15 mouse cellular contexts compared by ENCODE assay signal in the genomic region with DNA sequence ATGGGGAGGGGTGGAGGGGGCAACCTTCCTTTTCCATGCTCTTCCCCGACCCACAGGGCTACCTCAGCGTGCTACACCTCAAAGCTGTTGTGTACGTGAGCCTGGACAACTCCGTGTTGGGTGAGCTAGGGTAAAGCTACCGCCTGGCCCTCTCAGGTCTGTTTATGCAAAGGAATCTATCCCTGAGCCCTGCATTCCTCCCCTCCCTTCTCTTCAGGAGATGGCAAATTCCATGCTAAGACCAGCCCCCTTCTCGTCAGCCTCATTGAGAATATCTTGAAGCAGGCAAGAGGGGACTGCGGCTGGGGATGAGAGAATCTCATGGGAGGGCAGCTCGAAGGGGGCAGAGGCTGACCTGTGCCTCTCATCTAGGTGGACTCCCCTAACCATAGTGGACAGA. TPM values are rescaled to one million over a fixed set of nuclear protein-coding genes. Genes with fewer than 3 reads are reported as not detected.
DNase-seq lines count a peak whose midpoint lies in the region; ATAC-seq and TF ChIP-seq lines count a peak whose summit lies in the region.
"Had no signal": no experiment of that assay in that cellular context is flagged by ENCODE, and none has a peak within 500 bp of the region (broad histone marks: within the 10 kb centered on the region; RNA-seq: fewer than 3 reads in every experiment).

No protein-coding gene starts in this region.

- H3K27ac ChIP-seq in forebrain, embryonic 13.5 days, result no peak overlapping the region
- no peak overlapping the region for H3K27ac ChIP-seq in forebrain, embryonic 11.5 days (ENCODE audit: low read depth, low read length)
- H3K27ac ChIP-seq in neural tube, embryonic 12.5 days, result no peak overlapping the region
- no peak overlapping the region for H3K27ac ChIP-seq in limb, embryonic 14.5 days (replicated peaks; ENCODE audit: low read depth, low read length)
- H3K27ac ChIP-seq in neural tube, embryonic 15.5 days (replicated peaks), result peak overlapping the region; percentile 82
- H3K27ac ChIP-seq: heart, embryonic 15.5 days had no signal

- peaks cover 12% of the 10 kb centered on the region for H3K4me1 ChIP-seq in forebrain, embryonic 13.5 days
- no peaks in the 10 kb centered on the region for H3K4me1 ChIP-seq in forebrain, embryonic 11.5 days (replicated peaks; ENCODE audit: control insufficient read depth, insufficient read depth, low read length)
- no peaks in the 10 kb centered on the region for H3K4me1 ChIP-seq in neural tube, embryonic 12.5 days
- no peaks in the 10 kb centered on the region for H3K4me1 ChIP-seq in limb, embryonic 14.5 days (ENCODE audit: control insufficient read depth, insufficient read depth, low read length)
- H3K4me1 ChIP-seq in neural tube, embryonic 15.5 days, result peaks cover 17% of the 10 kb centered on the region

- peak overlapping the region; percentile 65; the same call in 1 of the 2 replicates for H3K4me2 ChIP-seq in forebrain, embryonic 13.5 days
- no peak overlapping the region for H3K4me2 ChIP-seq in forebrain, embryonic 11.5 days (ENCODE audit: low read depth, low read length, severe bottlenecking)
- H3K4me2 ChIP-seq in neural tube, embryonic 12.5 days (replicated peaks), result peak overlapping the region; percentile 60
- H3K4me2 ChIP-seq in limb, embryonic 14.5 days (replicated peaks; ENCODE audit: low read depth, low read length, severe bottlenecking), result no peak overlapping the region; the same call in 1 of the 2 replicates
- peak overlapping the region; percentile 63 for H3K4me2 ChIP-seq in neural tube, embryonic 15.5 days

- H3K36me3 ChIP-seq in forebrain, embryonic 13.5 days (ENCODE audit: poor library complexity, severe bottlenecking), result no peaks in the 10 kb centered on the region
- H3K36me3 ChIP-seq in forebrain, embryonic 11.5 days (ENCODE audit: control insufficient read depth, insufficient read depth, low read length), result no peaks in the 10 kb centered on the region
- H3K36me3 ChIP-seq in neural tube, embryonic 12.5 days, result no peaks in the 10 kb centered on the region
- no peaks in the 10 kb centered on the region for H3K36me3 ChIP-seq in limb, embryonic 14.5 days (ENCODE audit: control insufficient read depth, insufficient read depth, low read length)
- no peaks in the 10 kb centered on the region for H3K36me3 ChIP-seq in neural tube, embryonic 15.5 days
- H3K36me3 ChIP-seq: heart, embryonic 15.5 days had no signal

- DNase-seq in forebrain, embryonic 11.5 days (ENCODE audit: low spot score), result no peak
- no peak for DNase-seq in neural tube, embryonic 10.5 days (ENCODE audit: extremely low spot score, low spot score)
- no peak for DNase-seq in limb, embryonic 14.5 days (ENCODE audit: low spot score)
- DNase-seq in adipocyte (ENCODE audit: low spot score), result no peak
- DNase-seq: cerebellum, adult 9-10 months; kidney, adult 11 months; left cerebral cortex, postnatal 4 days; liver, postnatal 0 days; thymus, postnatal 36 days had no signal

- no peak for TF ChIP-seq POLR2A in limb, embryonic 14.5 days (IDR thresholded peaks at IDR 0.05; ENCODE audit: borderline replicate concordance, extremely low read depth, insufficient read depth, insufficient read length)

- H3K9me3 ChIP-seq in forebrain, embryonic 13.5 days (replicated peaks), result no peaks in the 10 kb centered on the region
- no peaks in the 10 kb centered on the region for H3K9me3 ChIP-seq in forebrain, embryonic 11.5 days (ENCODE audit: control insufficient read depth, low read length)
- H3K9me3 ChIP-seq in neural tube, embryonic 12.5 days, result no peaks in the 10 kb centered on the region
- no peaks in the 10 kb centered on the region for H3K9me3 ChIP-seq in limb, embryonic 14.5 days (ENCODE audit: control insufficient read depth, low read length)
- H3K9me3 ChIP-seq in neural tube, embryonic 15.5 days (replicated peaks), result no peaks in the 10 kb centered on the region
- H3K9me3 ChIP-seq: heart, embryonic 15.5 days had no signal

- peaks cover 13% of the 10 kb centered on the region for H3K27me3 ChIP-seq in forebrain, embryonic 13.5 days
- H3K27me3 ChIP-seq in forebrain, embryonic 11.5 days (ENCODE audit: control insufficient read depth, insufficient read depth, low read length), result peaks cover 3% of the 10 kb centered on the region; the same call in 1 of the 2 replicates
- peaks cover 14% of the 10 kb centered on the region for H3K27me3 ChIP-seq in neural tube, embryonic 12.5 days (replicated peaks)
- H3K27me3 ChIP-seq in limb, embryonic 14.5 days (ENCODE audit: control insufficient read depth, insufficient read depth, low read length), result peaks cover 19% of the 10 kb centered on the region
- no peaks in the 10 kb centered on the region for H3K27me3 ChIP-seq in neural tube, embryonic 15.5 days (replicated peaks)

- WGBS in forebrain, embryonic 13.5 days, result 40% methylated on average over 8 of the region's 8 CpGs
- 42% methylated on average over 8 of the region's 8 CpGs for WGBS in forebrain, embryonic 11.5 days
- 44% methylated on average over 8 of the region's 8 CpGs for WGBS in neural tube, embryonic 12.5 days
- WGBS in limb, embryonic 14.5 days, result 39% methylated on average over 8 of the region's 8 CpGs
- 48% methylated on average over 8 of the region's 8 CpGs for WGBS in neural tube, embryonic 15.5 days

- no peak overlapping the region for H3K4me3 ChIP-seq in forebrain, embryonic 13.5 days
- H3K4me3 ChIP-seq in forebrain, embryonic 11.5 days (ENCODE audit: low read depth, low read length), result no peak overlapping the region
- no peak overlapping the region for H3K4me3 ChIP-seq in neural tube, embryonic 12.5 days
- H3K4me3 ChIP-seq in limb, embryonic 14.5 days (replicated peaks; ENCODE audit: low read length), result 0 out of 2 replicates have a peak overlapping the region, but pooled peaks have one; percentile 35
- peak overlapping the region; percentile 42; the same call in 1 of the 2 replicates for H3K4me3 ChIP-seq in neural tube, embryonic 15.5 days (replicated peaks)

- ATAC-seq in forebrain, embryonic 13.5 days, result no peak
- ATAC-seq in forebrain, embryonic 11.5 days (replicated peaks; ENCODE audit: low FRiP score), result no peak
- no peak for ATAC-seq in neural tube, embryonic 12.5 days (ENCODE audit: low FRiP score, low read depth)
- ATAC-seq in limb, embryonic 14.5 days (ENCODE audit: low FRiP score, low read depth), result no peak
- ATAC-seq in neural tube, embryonic 15.5 days (ENCODE audit: low FRiP score), result no peak
- no peak for ATAC-seq in frontal cortex, adult (ENCODE audit: low TSS enrichment)
- ATAC-seq: liver, postnatal 0 days had no signal

- H3K9ac ChIP-seq in forebrain, embryonic 13.5 days, result peak overlapping the region; percentile 70; the same call in 1 of the 2 replicates
- H3K9ac ChIP-seq in forebrain, embryonic 11.5 days (ENCODE audit: low read length), result no peak overlapping the region
- no peak overlapping the region for H3K9ac ChIP-seq in neural tube, embryonic 12.5 days
- H3K9ac ChIP-seq in limb, embryonic 14.5 days (ENCODE audit: low read depth, low read length, severe bottlenecking), result no peak overlapping the region
- H3K9ac ChIP-seq in neural tube, embryonic 15.5 days (replicated peaks), result peak overlapping the region; percentile 48; the same call in 1 of the 2 replicates
- H3K9ac ChIP-seq: liver, postnatal 0 days had no signal

RNA-seq across cellular contexts. Expression of a gene that starts 13.1 kb away (rescaled TPM):
- 1.2 and 1.5 TPM in 2 replicates for polyA plus RNA-seq in forebrain, embryonic 13.5 days (2015; fragmentation: Nextera tagmentation; extraction: Ambion mirVana)
- polyA plus RNA-seq in forebrain, embryonic 11.5 days (2014; fragmentation: Nextera tagmentation; extraction: Ambion mirVana), result 1.2 and 2.1 TPM in 2 replicates
- 1.8 TPM in 2 replicates for polyA plus RNA-seq in neural tube, embryonic 12.5 days (2016; fragmentation: Nextera tagmentation; extraction: Ambion mirVana)
- polyA plus RNA-seq in limb, embryonic 14.5 days (2012; rRNA removed), result 1.6 and 2.1 TPM in 2 replicates
- polyA plus RNA-seq in limb, embryonic 14.5 days (2014; fragmentation: Nextera tagmentation; extraction: Ambion mirVana), result 0.79 and 1.3 TPM in 2 replicates
- 4.2 and 5.3 TPM in 2 replicates for polyA plus RNA-seq in neural tube, embryonic 15.5 days (2015; fragmentation: Nextera tagmentation; extraction: Ambion mirVana)

RNA-seq across cellular contexts. Expression of a gene that starts 18.2 kb away (rescaled TPM):
- 31.1 and 31.9 TPM in 2 replicates for polyA plus RNA-seq in forebrain, embryonic 13.5 days (2015; fragmentation: Nextera tagmentation; extraction: Ambion mirVana)
- polyA plus RNA-seq in forebrain, embryonic 11.5 days (2014; fragmentation: Nextera tagmentation; extraction: Ambion mirVana), result 20.3 and 22.8 TPM in 2 replicates
- 36.8 and 42.1 TPM in 2 replicates for polyA plus RNA-seq in neural tube, embryonic 12.5 days (2016; fragmentation: Nextera tagmentation; extraction: Ambion mirVana)
- 68.2 and 103 TPM in 2 replicates for polyA plus RNA-seq in limb, embryonic 14.5 days (2012; rRNA removed)
- polyA plus RNA-seq in limb, embryonic 14.5 days (2014; fragmentation: Nextera tagmentation; extraction: Ambion mirVana), result 49.4 and 52.5 TPM in 2 replicates
- polyA plus RNA-seq in neural tube, embryonic 15.5 days (2015; fragmentation: Nextera tagmentation; extraction: Ambion mirVana), result 64.6 and 66.9 TPM in 2 replicates

RNA-seq across cellular contexts. Expression of a gene that starts 29.4 kb away (rescaled TPM):
- polyA plus RNA-seq in forebrain, embryonic 13.5 days (2015; fragmentation: Nextera tagmentation; extraction: Ambion mirVana), result 144 and 174 TPM in 2 replicates
- polyA plus RNA-seq in forebrain, embryonic 11.5 days (2014; fragmentation: Nextera tagmentation; extraction: Ambion mirVana), result 20.5 and 22.8 TPM in 2 replicates
- 109 and 118 TPM in 2 replicates for polyA plus RNA-seq in neural tube, embryonic 12.5 days (2016; fragmentation: Nextera tagmentation; extraction: Ambion mirVana)
- 0.92 and 1.1 TPM in 2 replicates for polyA plus RNA-seq in limb, embryonic 14.5 days (2012; rRNA removed)
- polyA plus RNA-seq in limb, embryonic 14.5 days (2014; fragmentation: Nextera tagmentation; extraction: Ambion mirVana), result 0.21 and 0.39 TPM in 2 replicates
- polyA plus RNA-seq in neural tube, embryonic 15.5 days (2015; fragmentation: Nextera tagmentation; extraction: Ambion mirVana), result 203 and 258 TPM in 2 replicates
- polyA plus RNA-seq: liver, postnatal 0 days; spleen, adult 2 months had no signal

RNA-seq across cellular contexts. Expression of a gene that starts 30.9 kb away (rescaled TPM):
- 6.9 and 7.1 TPM in 2 replicates for polyA plus RNA-seq in forebrain, embryonic 13.5 days (2015; fragmentation: Nextera tagmentation; extraction: Ambion mirVana)
- polyA plus RNA-seq in forebrain, embryonic 11.5 days (2014; fragmentation: Nextera tagmentation; extraction: Ambion mirVana), result 54.8 and 63.0 TPM in 2 replicates
- polyA plus RNA-seq in neural tube, embryonic 12.5 days (2016; fragmentation: Nextera tagmentation; extraction: Ambion mirVana), result 51.8 and 52.0 TPM in 2 replicates
- polyA plus RNA-seq in limb, embryonic 14.5 days (2012; rRNA removed), result 267 and 329 TPM in 2 replicates
- 223 and 227 TPM in 2 replicates for polyA plus RNA-seq in limb, embryonic 14.5 days (2014; fragmentation: Nextera tagmentation; extraction: Ambion mirVana)
- polyA plus RNA-seq in neural tube, embryonic 15.5 days (2015; fragmentation: Nextera tagmentation; extraction: Ambion mirVana), result 48.4 and 54.1 TPM in 2 replicates

RNA-seq across cellular contexts. Expression of a gene that starts 46.1 kb away (rescaled TPM):
- 0.14 and 0.22 TPM in 2 replicates for polyA plus RNA-seq in forebrain, embryonic 13.5 days (2015; fragmentation: Nextera tagmentation; extraction: Ambion mirVana)
- polyA plus RNA-seq in forebrain, embryonic 11.5 days (2014; fragmentation: Nextera tagmentation; extraction: Ambion mirVana), result 0.12 and 0.17 TPM in 2 replicates
- polyA plus RNA-seq in neural tube, embryonic 12.5 days (2016; fragmentation: Nextera tagmentation; extraction: Ambion mirVana), result 0.11 and 0.39 TPM in 2 replicates
- polyA plus RNA-seq in limb, embryonic 14.5 days (2012; rRNA removed), result 0.24 and 0.28 TPM in 2 replicates
- 0.12 and 0.15 TPM in 2 replicates for polyA plus RNA-seq in limb, embryonic 14.5 days (2014; fragmentation: Nextera tagmentation; extraction: Ambion mirVana)
- polyA plus RNA-seq in neural tube, embryonic 15.5 days (2015; fragmentation: Nextera tagmentation; extraction: Ambion mirVana), result 0.09 and 0.17 TPM in 2 replicates
- polyA plus RNA-seq: liver, postnatal 0 days had no signal

Comparison
In these comparisons a context has a peak if more than half of its experiments do, and no peak if none do; other contexts are left out.
1. H3K4me2 ChIP-seq: peak in forebrain, embryonic 13.5 days (single experiment), neural tube, embryonic 12.5 days (single experiment) and neural tube, embryonic 15.5 days (single experiment); none in forebrain, embryonic 11.5 days (single experiment) and limb, embryonic 14.5 days (single experiment).
2. H3K4me3 ChIP-seq: peak in limb, embryonic 14.5 days (single experiment) and neural tube, embryonic 15.5 days (single experiment); none in forebrain, embryonic 13.5 days (single experiment), forebrain, embryonic 11.5 days (single experiment) and neural tube, embryonic 12.5 days (single experiment).
3. H3K9ac ChIP-seq: peak in forebrain, embryonic 13.5 days (single experiment) and neural tube, embryonic 15.5 days (single experiment); none in forebrain, embryonic 11.5 days (single experiment), neural tube, embryonic 12.5 days (single experiment) and limb, embryonic 14.5 days (single experiment).
4. RNA of a gene that starts 29.4 kb away (polyA plus RNA-seq): 203 to 258 TPM in neural tube, embryonic 15.5 days, 144 to 174 TPM in forebrain, embryonic 13.5 days, 109 to 118 TPM in neural tube, embryonic 12.5 days and 20.5 to 22.8 TPM in forebrain, embryonic 11.5 days; 0.21 to 1.1 TPM in limb, embryonic 14.5 days; every median in the first group is over 10 times any median in the second.